Mouse (Mus musculus): ENCODE measurements around the gene Fam78b. TPM values are rescaled to one million over a fixed set of nuclear protein-coding genes. Genes with fewer than 3 reads are reported as not detected.

The Fam78b gene
- polyA plus RNA-seq, 1 experiment from 2014 or later, result 0.02 TPM

- no peaks in the 10 kb centered on the region for H3K4me1 ChIP-seq (ENCODE audit: control insufficient read depth, low read depth, low read length)
- WGBS (ENCODE audit: insufficient replicate concordance), result 58% methylated on average over 8 of the region's 8 CpGs
- H3K27ac ChIP-seq (ENCODE audit: low read length), result no peak overlapping the region
- H3K9me3 ChIP-seq (replicated peaks; ENCODE audit: control insufficient read depth, low read length), result no peaks in the 10 kb centered on the region
- H3K36me3 ChIP-seq (ENCODE audit: control insufficient read depth, insufficient read depth), result no peaks in the 10 kb centered on the region
- no peak overlapping the region for H3K4me2 ChIP-seq (ENCODE audit: low read depth, low read length)
- no peaks in the 10 kb centered on the region for H3K27me3 ChIP-seq (ENCODE audit: control insufficient read depth, insufficient read depth, low read depth, low read length)
- ATAC-seq (ENCODE audit: low read depth), result no peak
- H3K4me3 ChIP-seq (ENCODE audit: low read depth, low read length), result no peak overlapping the region
- no peak overlapping the region for H3K9ac ChIP-seq (ENCODE audit: low read depth, low read length)
These were observed 74.5 kb downstream of the Fam78b start for GRCm38 (mm10) chr1:167075726-167076125.

GRCm38 (mm10) chr1:167079476-167079875, 78.3 kb downstream of the Fam78b start:
- H3K4me1 ChIP-seq (ENCODE audit: control insufficient read depth, low read depth, low read length), result no peaks in the 10 kb centered on the region
- H3K27ac ChIP-seq (ENCODE audit: low read length), result no peak overlapping the region
- H3K4me3 ChIP-seq (ENCODE audit: low read depth, low read length), result no peak overlapping the region
- H3K9me3 ChIP-seq (replicated peaks; ENCODE audit: control insufficient read depth, low read length), result no peaks in the 10 kb centered on the region
- 17% methylated on average over 5 of the region's 5 CpGs for WGBS (ENCODE audit: insufficient replicate concordance)
- ATAC-seq (ENCODE audit: low read depth), result no peak
- no peak overlapping the region for H3K4me2 ChIP-seq (ENCODE audit: low read depth, low read length)
- no peak overlapping the region for H3K9ac ChIP-seq (ENCODE audit: low read depth, low read length)
- no peaks in the 10 kb centered on the region for H3K36me3 ChIP-seq (ENCODE audit: control insufficient read depth, insufficient read depth)
- H3K27me3 ChIP-seq (ENCODE audit: control insufficient read depth, insufficient read depth, low read depth, low read length), result no peaks in the 10 kb centered on the region

- H3K4me1 ChIP-seq (ENCODE audit: control insufficient read depth, low read depth, low read length), result no peaks in the 10 kb centered on the region
- 54% methylated on average over 3 of the region's 3 CpGs for WGBS (ENCODE audit: insufficient replicate concordance)
- H3K27me3 ChIP-seq (ENCODE audit: control insufficient read depth, insufficient read depth, low read depth, low read length), result no peaks in the 10 kb centered on the region
- no peak overlapping the region for H3K27ac ChIP-seq (ENCODE audit: low read length)
- no peak overlapping the region for H3K4me3 ChIP-seq (ENCODE audit: low read depth, low read length)
- H3K9ac ChIP-seq (ENCODE audit: low read depth, low read length), result no peak overlapping the region
- no peaks in the 10 kb centered on the region for H3K9me3 ChIP-seq (replicated peaks; ENCODE audit: control insufficient read depth, low read length)
- no peaks in the 10 kb centered on the region for H3K36me3 ChIP-seq (ENCODE audit: control insufficient read depth, insufficient read depth)
- ATAC-seq (ENCODE audit: low read depth), result no peak
- no peak overlapping the region for H3K4me2 ChIP-seq (ENCODE audit: low read depth, low read length)
These were observed 80.7 kb downstream of the Fam78b start for GRCm38 (mm10) chr1:167081946-167082345.

- H3K4me2 ChIP-seq (ENCODE audit: low read depth, low read length), result no peak overlapping the region
- 45% methylated on average over 4 of the region's 4 CpGs for WGBS (ENCODE audit: insufficient replicate concordance)
- no peaks in the 10 kb centered on the region for H3K9me3 ChIP-seq (replicated peaks; ENCODE audit: control insufficient read depth, low read length)
- no peaks in the 10 kb centered on the region for H3K27me3 ChIP-seq (ENCODE audit: control insufficient read depth, insufficient read depth, low read depth, low read length)
- H3K9ac ChIP-seq (ENCODE audit: low read depth, low read length), result no peak overlapping the region
- H3K27ac ChIP-seq (ENCODE audit: low read length), result no peak overlapping the region
- no peaks in the 10 kb centered on the region for H3K4me1 ChIP-seq (ENCODE audit: control insufficient read depth, low read depth, low read length)
- H3K4me3 ChIP-seq (ENCODE audit: low read depth, low read length), result no peak overlapping the region
- no peaks in the 10 kb centered on the region for H3K36me3 ChIP-seq (ENCODE audit: control insufficient read depth, insufficient read depth)
- no peak for ATAC-seq (ENCODE audit: low read depth)
These were observed 81.4 kb downstream of the Fam78b start for GRCm38 (mm10) chr1:167082506-167083100.

GRCm38 (mm10) chr1:167083181-167083580, 82.0 kb downstream of the Fam78b start:
- 61% methylated on average over 2 of the region's 2 CpGs for whole genome bisulfite sequencing (ENCODE audit: insufficient replicate concordance)
- H3K27ac ChIP-seq (ENCODE audit: low read length), result no peak overlapping the region
- no peak for ATAC-seq (ENCODE audit: low read depth)

GRCm38 (mm10) chr1:167084330-167084729, 83.1 kb downstream of the Fam78b start:
- Histone ChIP-seq H3K27ac (ENCODE audit: low read length) (no peak overlapping the region), H3K4me2 (ENCODE audit: low read depth, low read length) (no peak overlapping the region), H3K36me3 (ENCODE audit: control insufficient read depth, insufficient read depth) (no peaks in the 10 kb centered on the region), H3K9ac (ENCODE audit: low read depth, low read length) (no peak overlapping the region), H3K9me3 (replicated peaks; ENCODE audit: control insufficient read depth, low read length) (no peaks in the 10 kb centered on the region), H3K4me3 (ENCODE audit: low read depth, low read length) (no peak overlapping the region), H3K4me1 (ENCODE audit: control insufficient read depth, low read depth, low read length) (no peaks in the 10 kb centered on the region), H3K27me3 (ENCODE audit: control insufficient read depth, insufficient read depth, low read depth, low read length) (no peaks in the 10 kb centered on the region)
- no peak for ATAC-seq (ENCODE audit: low read depth)

More at GRCm38 (mm10) chr1:167083181-167083580, 82.0 kb downstream of the Fam78b start:
- H3K27me3 ChIP-seq (ENCODE audit: control insufficient read depth, insufficient read depth, low read depth, low read length), result no peaks in the 10 kb centered on the region
- no peak overlapping the region for H3K4me3 ChIP-seq (ENCODE audit: low read depth, low read length)
- no peak overlapping the region for H3K9ac ChIP-seq (ENCODE audit: low read depth, low read length)
- H3K9me3 ChIP-seq (replicated peaks; ENCODE audit: control insufficient read depth, low read length), result no peaks in the 10 kb centered on the region
- H3K4me2 ChIP-seq (ENCODE audit: low read depth, low read length), result no peak overlapping the region
- H3K36me3 ChIP-seq (ENCODE audit: control insufficient read depth, insufficient read depth), result no peaks in the 10 kb centered on the region
- H3K4me1 ChIP-seq (ENCODE audit: control insufficient read depth, low read depth, low read length), result no peaks in the 10 kb centered on the region

- no peak for ATAC-seq (ENCODE audit: low read depth)
- WGBS (ENCODE audit: insufficient replicate concordance), result 73% methylated on average over 4 of the region's 4 CpGs
- no peaks in the 10 kb centered on the region for H3K27me3 ChIP-seq (ENCODE audit: control insufficient read depth, insufficient read depth, low read depth, low read length)
- H3K4me3 ChIP-seq (ENCODE audit: low read depth, low read length), result no peak overlapping the region
- H3K9me3 ChIP-seq (replicated peaks; ENCODE audit: control insufficient read depth, low read length), result no peaks in the 10 kb centered on the region
- H3K36me3 ChIP-seq (ENCODE audit: control insufficient read depth, insufficient read depth), result no peaks in the 10 kb centered on the region
- H3K9ac ChIP-seq (ENCODE audit: low read depth, low read length), result no peak overlapping the region
- no peak overlapping the region for H3K4me2 ChIP-seq (ENCODE audit: low read depth, low read length)
- no peaks in the 10 kb centered on the region for H3K4me1 ChIP-seq (ENCODE audit: control insufficient read depth, low read depth, low read length)
- H3K27ac ChIP-seq (ENCODE audit: low read length), result no peak overlapping the region
These were observed 84.2 kb downstream of the Fam78b start for GRCm38 (mm10) chr1:167085461-167085860.

- no peaks in the 10 kb centered on the region for H3K27me3 ChIP-seq (ENCODE audit: control insufficient read depth, insufficient read depth, low read depth, low read length)
- 67% methylated on average over 6 of the region's 6 CpGs for WGBS (ENCODE audit: insufficient replicate concordance)
- ATAC-seq (ENCODE audit: low read depth), result no peak
These were observed 89.2 kb downstream of the Fam78b start for GRCm38 (mm10) chr1:167090466-167090865.

GRCm38 (mm10) chr1:167093551-167093950, 92.3 kb downstream of the Fam78b start:
- Histone ChIP-seq H3K4me3 (ENCODE audit: low read depth, low read length) (no peak overlapping the region), H3K9ac (ENCODE audit: low read depth, low read length) (no peak overlapping the region), H3K4me1 (ENCODE audit: control insufficient read depth, low read depth, low read length) (no peaks in the 10 kb centered on the region), H3K9me3 (replicated peaks; ENCODE audit: control insufficient read depth, low read length) (no peaks in the 10 kb centered on the region), H3K4me2 (ENCODE audit: low read depth, low read length) (no peak overlapping the region), H3K27ac (ENCODE audit: low read length) (no peak overlapping the region), H3K36me3 (ENCODE audit: control insufficient read depth, insufficient read depth) (no peaks in the 10 kb centered on the region), H3K27me3 (ENCODE audit: control insufficient read depth, insufficient read depth, low read depth, low read length) (no peaks in the 10 kb centered on the region)
- ATAC-seq (ENCODE audit: low read depth), result no peak
- WGBS (ENCODE audit: insufficient replicate concordance), result 46% methylated on average over 3 of the region's 3 CpGs

More at GRCm38 (mm10) chr1:167090466-167090865, 89.2 kb downstream of the Fam78b start:
- no peaks in the 10 kb centered on the region for H3K4me1 ChIP-seq (ENCODE audit: control insufficient read depth, low read depth, low read length)
- H3K4me2 ChIP-seq (ENCODE audit: low read depth, low read length), result no peak overlapping the region
- no peak overlapping the region for H3K27ac ChIP-seq (ENCODE audit: low read length)
- H3K4me3 ChIP-seq (ENCODE audit: low read depth, low read length), result no peak overlapping the region
- no peak overlapping the region for H3K9ac ChIP-seq (ENCODE audit: low read depth, low read length)
- H3K9me3 ChIP-seq (replicated peaks; ENCODE audit: control insufficient read depth, low read length), result no peaks in the 10 kb centered on the region
- H3K36me3 ChIP-seq (ENCODE audit: control insufficient read depth, insufficient read depth), result no peaks in the 10 kb centered on the region

All from liver, embryonic 16.5 days (tissue).